Mouse (Mus musculus): ENCODE results near the gene Cuta. TPM values are rescaled to one million over a fixed set of nuclear protein-coding genes. Genes with fewer than 3 reads are reported as not detected.

The Cuta gene
- polyA plus RNA-seq (2012; rRNA removed): 51.5 and 59.9 TPM in 2 replicates

GRCm38 (mm10) chr17:26939178-26939972 is at the start of gene Cuta:
Gene Cuta (minus strand): TSS chr17:26939569.

GRCm38 (mm10) chr17:26972703-26973574 is 33.6 kb upstream of the Cuta start, which contains the start of gene Zbtb9:
Gene Zbtb9 (plus strand): TSS chr17:26973167.

GRCm38 (mm10) chr17:26941031-26941789 is 1.8 kb upstream of the Cuta start, which contains the start of gene Syngap1:
Gene Syngap1 (plus strand): TSS chr17:26941253.

GRCm38 (mm10) chr17:26932839-26933398 is 6.5 kb downstream of the Cuta start, which contains the start of gene Phf1:
Gene Phf1 (plus strand): TSS chr17:26933052.

GRCm38 (mm10) chr17:26916711-26917482 is 22.5 kb downstream of the Cuta start, which contains the start of gene Kifc5b:
Gene Kifc5b (plus strand): TSS chr17:26917091.

Other genes starting within 250 kb of the Cuta start
- gene Crebrf, start 223.9 kb downstream of the Cuta start, polyA plus RNA-seq (2012; rRNA removed): 1.6 and 1.7 TPM in 2 replicates
- gene Bnip1, start 158.5 kb downstream of the Cuta start, polyA plus RNA-seq (2012; rRNA removed): 14.0 and 15.2 TPM in 2 replicates
- not detected in 2 replicates for gene Nkx2-5, start 94.6 kb downstream of the Cuta start, polyA plus RNA-seq (2012; rRNA removed)
- 12.9 and 13.6 TPM in 2 replicates for gene Kifc5b, start 22.5 kb downstream of the Cuta start, polyA plus RNA-seq (2012; rRNA removed)
- gene Phf1, start 6.5 kb downstream of the Cuta start, polyA plus RNA-seq (2012; rRNA removed): 6.1 and 6.2 TPM in 2 replicates
- gene Syngap1, start 1.7 kb upstream of the Cuta start, polyA plus RNA-seq (2012; rRNA removed): 2.9 TPM in 2 replicates
- gene Zbtb9, start 33.6 kb upstream of the Cuta start, polyA plus RNA-seq (2012; rRNA removed): 4.1 and 4.7 TPM in 2 replicates
- gene Bak1, start 89.4 kb upstream of the Cuta start, polyA plus RNA-seq (2012; rRNA removed): 15.9 and 18.3 TPM in 2 replicates
- 0.75 and 0.99 TPM in 2 replicates for gene Itpr3, start 117.7 kb upstream of the Cuta start, polyA plus RNA-seq (2012; rRNA removed)
- gene Uqcc2, start 194.3 kb upstream of the Cuta start, polyA plus RNA-seq (2012; rRNA removed): 131 TPM in 2 replicates
- gene Ip6k3, start 228.2 kb upstream of the Cuta start, polyA plus RNA-seq (2012; rRNA removed): 0.02 and 0.05 TPM in 2 replicates